Mouse (Mus musculus): ENCODE data around the gene Gbx1.

The Gbx1 gene

GRCm38 (mm10) chr5:24477909-24478308 is 49.1 kb downstream of the Gbx1 start:
- no peak for DNase-seq (ENCODE audit: low read depth)

- DNase-seq (ENCODE audit: low read depth) = no peak
These were observed 51.3 kb downstream of the Gbx1 start for GRCm38 (mm10) chr5:24475476-24476241.

- DNase-seq (ENCODE audit: low read depth) = peak; percentile 49
These were observed 52.2 kb downstream of the Gbx1 start for GRCm38 (mm10) chr5:24474723-24475261.

- DNase-seq (ENCODE audit: low read depth) = no peak
These were observed 52.8 kb downstream of the Gbx1 start for GRCm38 (mm10) chr5:24474025-24474722.

GRCm38 (mm10) chr5:24472884-24473619 is 54.0 kb downstream of the Gbx1 start:
- no peak for DNase-seq (ENCODE audit: low read depth)

- DNase-seq (ENCODE audit: low read depth) = peak; percentile 88
These were observed 56.4 kb downstream of the Gbx1 start for GRCm38 (mm10) chr5:24470600-24470999.

- DNase-seq (ENCODE audit: low read depth) = no peak
These were observed 60.2 kb downstream of the Gbx1 start for GRCm38 (mm10) chr5:24466762-24467161.

- no peak for DNase-seq (ENCODE audit: low read depth)
These were observed 71.4 kb downstream of the Gbx1 start for GRCm38 (mm10) chr5:24455613-24456012.

- no peak for DNase-seq (ENCODE audit: low read depth)
These were observed 71.9 kb downstream of the Gbx1 start for GRCm38 (mm10) chr5:24455076-24455475.

GRCm38 (mm10) chr5:24453985-24454303 is 73.1 kb downstream of the Gbx1 start:
- no peak for DNase-seq (ENCODE audit: low read depth)

- no peak for DNase-seq (ENCODE audit: low read depth)
These were observed 73.6 kb downstream of the Gbx1 start for GRCm38 (mm10) chr5:24453283-24453984.
